Mouse (Mus musculus) brain, embryonic 14.5 days (tissue): ENCODE measurements around the gene Creb5.

Source experiments
- CTCF ChIP-seq: fragments of 200-500 bp; IDR thresholded peaks from 2 replicates; pipeline ENCODE4 v1.5.1; 2012; ENCODE audit warnings: inconsistent platforms, mild to moderate bottlenecking, moderate library complexity, borderline replicate concordance; ENCODE audit not compliant: insufficient read depth, insufficient read length; ENCODE audit errors: extremely low read depth
- POLR2A ChIP-seq: fragments of 200-500 bp; IDR thresholded peaks from 2 replicates; pipeline ENCODE4 v1.6.1; 2012; ENCODE audit warnings: mild to moderate bottlenecking, inconsistent platforms, borderline replicate concordance; ENCODE audit not compliant: poor library complexity, insufficient read depth, insufficient read length, severe bottlenecking; ENCODE audit errors: extremely low read depth

DNA sequence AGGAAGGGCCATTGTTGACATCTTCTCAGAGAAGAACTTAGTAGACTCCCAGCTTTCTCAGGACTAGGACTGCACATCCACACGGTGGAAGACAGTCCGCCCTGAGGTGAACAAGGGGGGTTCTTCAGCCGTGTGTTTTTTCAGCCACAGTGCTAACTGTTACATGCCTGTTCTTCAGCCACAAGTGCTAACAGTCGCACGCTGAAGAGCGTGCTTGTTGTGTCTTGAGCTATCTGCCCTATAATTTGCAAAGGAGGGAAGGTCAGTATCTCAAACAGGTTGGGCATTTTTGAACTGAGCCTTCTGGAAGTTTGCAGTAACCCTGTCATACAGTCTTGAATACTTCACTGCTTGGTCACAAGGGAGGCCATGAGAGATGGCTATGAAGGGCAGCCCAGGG is 174.0 kb downstream of the Creb5 start:
- TF ChIP-seq CTCF (no peak), POLR2A (no peak)
